In the genomic region with DNA sequence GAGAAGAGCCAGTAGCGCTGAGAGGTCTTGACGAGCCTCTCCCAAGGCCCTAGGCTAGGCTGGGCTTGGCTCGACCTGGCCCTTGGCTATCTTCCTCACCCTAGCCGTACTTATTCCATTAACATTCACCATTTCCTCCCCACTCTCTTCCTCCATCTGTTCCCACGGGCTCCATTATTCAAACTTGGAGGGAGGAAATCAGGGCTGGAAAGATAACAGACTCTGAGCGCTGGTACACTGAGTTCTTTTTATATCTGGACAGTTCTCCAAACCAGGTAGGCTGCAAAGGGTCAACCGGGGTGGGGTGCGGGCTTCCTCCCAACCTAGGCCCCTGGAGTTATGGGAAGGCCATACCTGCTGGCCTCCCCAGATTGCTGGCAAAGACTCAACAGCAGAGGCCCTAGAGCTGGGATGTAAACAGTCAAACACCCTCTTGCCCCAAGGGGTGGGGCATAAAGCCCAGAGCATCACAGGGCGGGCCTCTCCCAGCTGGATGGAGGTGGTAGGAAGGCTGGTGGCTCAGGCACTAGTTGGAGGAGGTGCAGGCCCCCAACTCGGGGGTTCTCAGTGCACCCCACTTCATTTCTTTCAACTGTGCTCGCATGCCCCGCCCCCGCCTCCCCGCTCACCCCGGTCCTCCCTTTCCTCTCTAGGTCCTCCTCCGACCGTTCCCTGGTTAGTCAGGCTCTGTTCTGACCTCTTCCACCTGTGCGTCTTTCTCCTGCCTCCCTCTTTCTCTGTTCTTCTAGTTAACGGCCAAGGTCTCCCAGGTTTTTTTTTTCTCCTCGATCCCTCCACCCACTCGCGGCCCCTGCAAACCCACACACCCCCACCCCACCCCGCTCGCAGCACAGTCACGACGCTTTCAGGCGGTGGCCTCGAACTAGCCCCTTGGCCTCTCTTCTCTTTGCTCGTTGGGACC, we compare ENCODE assay signal across 8 mouse cellular contexts. TPM values are rescaled to one million over a fixed set of nuclear protein-coding genes. Genes with fewer than 3 reads are reported as not detected.
A peak's percentile ranks its signal among the peaks of the same experiment; 100 is the strongest.
DNase-seq lines count a peak whose midpoint lies in the region; ATAC-seq and TF ChIP-seq lines count a peak whose summit lies in the region.

A gene (plus strand): TSS at position 146 of the 922 bp plus-strand sequence.

- H3K9ac ChIP-seq in hindbrain, postnatal 0 days (replicated peaks; ENCODE audit: low read length) = no peak within 1 kb of the TSS; the same call in 1 of the 2 replicates
- H3K9ac ChIP-seq in liver, postnatal 0 days (replicated peaks) = peak within 1 kb of the TSS; percentile 70

- H3K9me3 ChIP-seq in hindbrain, postnatal 0 days (ENCODE audit: low read length) = no peaks in the 10 kb centered on the region
- H3K9me3 ChIP-seq in liver, postnatal 0 days (ENCODE audit: low read length) = no peaks in the 10 kb centered on the region

- 14% methylated on average over 29 of the region's 29 CpGs for WGBS in bone marrow, adult 2 months
- 22% methylated on average over 28 of the region's 29 CpGs for WGBS in hindbrain, postnatal 0 days
- 14% methylated on average over 29 of the region's 29 CpGs for WGBS in liver, postnatal 0 days (ENCODE audit: insufficient replicate concordance)

- no peak for TF ChIP-seq CTCF in bone marrow, adult 2 months (IDR thresholded peaks at IDR 0.05; ENCODE audit: control insufficient read depth, insufficient read depth, low read length)
- TF ChIP-seq CTCF in hindbrain, postnatal 0 days (IDR thresholded peaks at IDR 0.05; ENCODE audit: low read depth) = no peak
- no peak for TF ChIP-seq CTCF in liver, postnatal 0 days (IDR thresholded peaks at IDR 0.05; ENCODE audit: low read depth)

- peak within 1 kb of the TSS; percentile 63 for H3K4me3 ChIP-seq in bone marrow, adult 2 months (replicated peaks; ENCODE audit: control insufficient read depth, low read depth, low read length)
- H3K4me3 ChIP-seq in hindbrain, postnatal 0 days (ENCODE audit: low read length) = peak within 1 kb of the TSS; percentile 20
- H3K4me3 ChIP-seq in liver, postnatal 0 days (ENCODE audit: low read depth, low read length) = peak within 1 kb of the TSS; percentile 50

- peaks cover 2% of the 10 kb centered on the region; the same call in 1 of the 2 replicates for H3K4me1 ChIP-seq in bone marrow, adult 2 months (ENCODE audit: control insufficient read depth, insufficient read depth, low read length)
- peaks cover 3% of the 10 kb centered on the region; the same call in 1 of the 2 replicates for H3K4me1 ChIP-seq in hindbrain, postnatal 0 days (ENCODE audit: insufficient read depth, low read length)
- peaks cover 26% of the 10 kb centered on the region for H3K4me1 ChIP-seq in liver, postnatal 0 days (ENCODE audit: insufficient read depth)

- peak within 1 kb of the TSS; percentile 40 for H3K27ac ChIP-seq in bone marrow, adult 2 months (ENCODE audit: control insufficient read depth, insufficient read depth, low read depth, low read length, poor library complexity)
- H3K27ac ChIP-seq in hindbrain, postnatal 0 days = no peak within 1 kb of the TSS
- H3K27ac ChIP-seq in liver, postnatal 0 days (ENCODE audit: low read depth) = peak within 1 kb of the TSS; percentile 41

- peaks cover 29% of the 10 kb centered on the region for H3K36me3 ChIP-seq in hindbrain, postnatal 0 days (ENCODE audit: insufficient read depth, low read length)
- peaks cover 45% of the 10 kb centered on the region for H3K36me3 ChIP-seq in liver, postnatal 0 days (replicated peaks; ENCODE audit: insufficient read depth, low read length)

- peak; percentile 4; the same call in 1 of the 2 replicates for ATAC-seq in hindbrain, postnatal 0 days
- ATAC-seq in liver, postnatal 0 days = peak; percentile 40
- peak; percentile 22; the same call in 1 of the 2 replicates for ATAC-seq in neutrophil, adult 5-6 weeks (ENCODE audit: extremely low read depth, insufficient number of reproducible peaks, low FRiP score, poor library complexity, severe bottlenecking)
- no peak for ATAC-seq in frontal cortex, adult (ENCODE audit: low TSS enrichment)

- TF ChIP-seq EP300 in liver, postnatal 0 days (IDR thresholded peaks at IDR 0.05; ENCODE audit: low read depth) = no peak

- peak within 1 kb of the TSS; percentile 49 for H3K4me2 ChIP-seq in hindbrain, postnatal 0 days (ENCODE audit: low read depth, low read length)
- peak within 1 kb of the TSS; percentile 76 for H3K4me2 ChIP-seq in liver, postnatal 0 days (ENCODE audit: low read depth, low read length)

- no peaks in the 10 kb centered on the region for H3K27me3 ChIP-seq in hindbrain, postnatal 0 days (ENCODE audit: insufficient read depth, low read length)
- no peaks in the 10 kb centered on the region for H3K27me3 ChIP-seq in liver, postnatal 0 days (ENCODE audit: insufficient read depth, low read length)

- peak; percentile 21 for DNase-seq in ES-CJ7 (ENCODE audit: low read depth, low spot score)
- peak; percentile 32 to 64 for DNase-seq in gastrocnemius, adult 8-10 months (ENCODE audit: low spot score in 2 of 2)
- DNase-seq in hindbrain, postnatal 0 days (ENCODE audit: low spot score) = no peak
- DNase-seq in liver, postnatal 0 days = no peak
- DNase-seq in layer of hippocampus, adult 11-12 months (ENCODE audit: low spot score) = no peak

- 0 out of 2 replicates have a peak, but pooled peaks have one; percentile 23 for TF ChIP-seq POLR2A in bone marrow, adult 2 months (IDR thresholded peaks at IDR 0.05; ENCODE audit: borderline replicate concordance, control insufficient read depth, low read depth, low read length)

RNA-seq across cellular contexts. Expression of the gene that starts here (rescaled TPM):
- polyA plus RNA-seq in bone marrow, adult 2 months (2011; ENCODE audit: insufficient read depth, insufficient read length, low replicate concordance, missing spikeins) = 15.2 and 26.9 TPM in 2 replicates
- 1 to 10 TPM in 2 of 4 experiments, under 1 TPM in 2; 0.22 to 1.5 (median 0.95) TPM for total RNA-seq in gastrocnemius, adult 8-10 months (2022)
- 0.14 and 1.2 TPM in 2 replicates for total RNA-seq in hindbrain, postnatal 0 days (2014; rRNA removed)
- 1.1 and 1.3 TPM in 2 replicates for polyA plus RNA-seq in hindbrain, postnatal 0 days (2015; fragmentation: Nextera tagmentation; extraction: Ambion mirVana)
- polyA plus RNA-seq in liver, postnatal 0 days (2015; fragmentation: Nextera tagmentation; extraction: Ambion mirVana) = 3.7 and 4.1 TPM in 2 replicates
- 31.7 and 33.4 TPM in 2 replicates for total RNA-seq in neutrophil, adult 5-6 weeks (2017)

Comparison
In these comparisons a context has a peak if more than half of its experiments do, and no peak if none do; other contexts are left out.
1. RNA of the gene that starts here (total RNA-seq): 31.7 to 33.4 TPM in neutrophil, adult 5-6 weeks; 0.22 to 1.5 TPM in gastrocnemius, adult 8-10 months and 0.14 to 1.2 TPM in hindbrain, postnatal 0 days; every median in the first group is over 10 times any median in the second.
2. DNase-seq: peak in ES-CJ7 (single experiment) and gastrocnemius, adult 8-10 months (2 of 2); none in hindbrain, postnatal 0 days (single experiment), liver, postnatal 0 days (single experiment) and layer of hippocampus, adult 11-12 months (single experiment).
3. Peak in every context shown above with its lines, with median percentiles within 50 percentile points of each other: H3K4me3 ChIP-seq.